Mouse (Mus musculus): ENCODE results near the gene Card9.
"Not testable (repeated sequence)": the region's sequence is repeated elsewhere in the genome, so short reads cannot be mapped to it uniquely, and the experiment has no call there.

Gene Card9

GRCm38 (mm10) chr2:26360772-26361171, at the start of gene Card9:
TSS of gene Card9 (minus strand) at chr2:26360918.
- no peak for DNase-seq (ENCODE audit: low read depth, low spot score)

GRCm38 (mm10) chr2:26410091-26410490, 49.4 kb upstream of the Card9 start:
- no peak for DNase-seq (ENCODE audit: low read depth, low spot score)

DNA sequence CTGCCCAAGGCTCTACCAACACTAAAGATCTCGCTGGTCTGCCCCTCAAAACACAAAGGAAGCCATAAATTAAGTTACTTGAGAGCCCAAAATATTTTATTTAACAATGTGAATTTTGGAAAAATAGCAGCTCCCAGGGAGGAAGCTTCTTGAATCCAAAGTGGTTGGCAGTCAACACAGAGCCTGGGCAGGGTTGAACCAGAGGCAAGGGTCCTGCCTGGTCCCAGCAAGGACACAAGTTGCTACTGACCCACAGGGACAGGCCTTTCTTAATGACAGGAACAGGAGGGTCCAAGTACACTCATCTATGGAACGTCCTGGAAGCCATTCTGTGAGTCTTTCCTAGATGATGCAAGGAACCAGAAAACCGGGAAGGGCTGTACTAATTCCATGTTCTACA, 48.6 kb upstream of the Card9 start:
- DNase-seq (ENCODE audit: low read depth, low spot score), result no peak

- DNase-seq (ENCODE audit: low read depth, low spot score), result peak; percentile 96
These were observed 48.0 kb upstream of the Card9 start, which contains the start of gene Inpp5e for GRCm38 (mm10) chr2:26408515-26409356. TSS of gene Inpp5e (minus strand) at chr2:26409203.

DNA sequence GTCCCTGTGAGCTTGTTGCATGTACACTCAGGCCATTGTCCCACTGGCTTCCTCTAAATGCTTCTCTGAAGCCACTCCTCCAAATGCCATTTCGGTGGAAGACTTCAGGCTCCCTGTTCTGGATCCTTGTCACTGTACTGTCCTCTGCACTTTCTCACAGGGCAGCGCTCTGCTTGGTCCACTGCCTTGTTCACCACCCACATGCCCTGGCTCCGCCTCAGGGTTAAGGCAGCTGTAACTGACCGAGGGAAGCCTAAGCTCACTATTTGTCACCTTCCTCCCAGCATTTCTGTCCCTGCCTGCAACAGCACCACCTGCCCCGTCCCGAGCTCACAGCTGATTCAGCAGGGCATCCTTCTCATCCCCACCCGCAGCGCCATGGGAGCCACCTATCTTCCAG, 42.6 kb upstream of the Card9 start:
- no peak for DNase-seq (ENCODE audit: low read depth, low spot score)

- no peak for DNase-seq (ENCODE audit: low read depth, low spot score)
These were observed 41.5 kb upstream of the Card9 start for GRCm38 (mm10) chr2:26402265-26402664.

DNA sequence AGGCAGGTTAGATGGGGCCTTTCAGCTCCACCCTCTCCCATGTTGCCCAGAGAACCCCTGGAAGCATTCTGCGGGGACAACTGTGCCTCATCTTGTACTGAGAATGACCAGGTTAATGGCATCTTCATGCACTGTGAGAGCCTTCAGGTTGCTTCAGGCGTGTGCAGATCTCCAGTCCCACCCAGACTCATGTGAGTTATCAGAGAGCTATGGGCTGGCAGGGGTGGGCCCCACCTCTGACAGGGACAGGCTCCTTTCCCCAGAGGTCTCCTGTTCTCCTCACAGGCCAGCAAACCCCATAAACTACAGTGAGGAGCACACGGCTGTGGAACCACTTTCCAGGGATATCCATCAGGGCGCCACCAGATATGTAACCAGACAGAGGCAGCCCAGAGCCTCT, 40.3 kb upstream of the Card9 start:
- no peak for DNase-seq (ENCODE audit: low read depth, low spot score)

GRCm38 (mm10) chr2:26400296-26400695, 39.6 kb upstream of the Card9 start:
- no peak for DNase-seq (ENCODE audit: low read depth, low spot score)

- no peak for DNase-seq (ENCODE audit: low read depth, low spot score)
These were observed 38.9 kb upstream of the Card9 start for GRCm38 (mm10) chr2:26399647-26400046.

DNA sequence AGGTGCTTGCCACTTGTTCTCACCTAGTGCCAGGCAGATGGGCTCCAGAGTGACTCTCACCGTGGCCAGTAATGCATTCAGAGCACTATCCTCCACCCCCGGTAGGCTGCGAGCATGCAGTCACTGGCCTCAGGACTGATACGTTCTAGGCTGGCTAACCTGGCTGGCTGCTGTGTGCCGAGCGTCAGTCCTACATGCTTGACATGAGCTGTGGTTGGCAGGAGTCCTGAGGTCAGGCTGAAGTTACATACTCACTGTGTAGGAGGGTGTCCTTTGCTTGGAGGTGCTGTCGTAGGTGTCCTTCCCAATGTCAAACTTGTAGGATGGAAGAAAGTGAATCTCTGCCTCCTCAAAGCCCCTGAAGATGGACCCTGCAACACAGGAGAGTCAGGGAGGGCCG, 38.3 kb upstream of the Card9 start:
- no peak for DNase-seq (ENCODE audit: low read depth, low spot score)

- no peak for DNase-seq (ENCODE audit: low read depth, low spot score)
These were observed 30.9 kb upstream of the Card9 start for GRCm38 (mm10) chr2:26391617-26392016.

- no peak for DNase-seq (ENCODE audit: low read depth, low spot score)
These were observed 30.2 kb upstream of the Card9 start for GRCm38 (mm10) chr2:26390954-26391353.

- DNase-seq (ENCODE audit: low read depth, low spot score), result peak; percentile 86
These were observed 28.5 kb upstream of the Card9 start, which contains the start of the genes Entr1 and Pmpca for GRCm38 (mm10) chr2:26389154-26389690. TSS of gene Entr1 (minus strand) at chr2:26389316. TSS of gene Pmpca (plus strand) at chr2:26389339.

GRCm38 (mm10) chr2:26388682-26389153, 28.0 kb upstream of the Card9 start:
- no peak for DNase-seq (ENCODE audit: low read depth, low spot score)

- no peak for DNase-seq (ENCODE audit: low read depth, low spot score)
These were observed 27.0 kb upstream of the Card9 start for GRCm38 (mm10) chr2:26387713-26388112.

DNA sequence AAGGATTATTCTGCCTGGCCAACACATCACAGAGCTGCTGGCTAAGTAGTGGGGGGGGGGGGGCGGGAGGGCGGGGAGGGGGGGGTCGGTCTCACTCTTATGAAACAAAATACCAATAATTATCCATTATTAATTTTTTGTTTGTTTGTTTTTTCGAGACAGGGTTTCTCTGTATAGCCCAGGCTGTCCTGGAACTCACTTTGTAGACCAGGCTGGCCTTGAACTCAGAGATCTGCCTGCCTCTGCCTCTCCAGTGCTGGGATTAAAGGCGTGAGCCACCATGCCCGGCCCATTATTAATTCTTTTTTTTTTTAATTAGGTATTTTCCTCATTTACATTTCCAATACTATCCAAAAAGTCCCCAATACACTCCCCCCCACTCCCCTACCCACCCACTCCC, 20.2 kb upstream of the Card9 start:
- not testable (repeated sequence) for DNase-seq (ENCODE audit: low read depth, low spot score)

GRCm38 (mm10) chr2:26380131-26380771, 19.5 kb upstream of the Card9 start, which contains the start of gene Snapc4:
TSS of gene Snapc4 (minus strand) at chr2:26380653.
- peak; percentile 85 for DNase-seq (ENCODE audit: low read depth, low spot score)

DNA sequence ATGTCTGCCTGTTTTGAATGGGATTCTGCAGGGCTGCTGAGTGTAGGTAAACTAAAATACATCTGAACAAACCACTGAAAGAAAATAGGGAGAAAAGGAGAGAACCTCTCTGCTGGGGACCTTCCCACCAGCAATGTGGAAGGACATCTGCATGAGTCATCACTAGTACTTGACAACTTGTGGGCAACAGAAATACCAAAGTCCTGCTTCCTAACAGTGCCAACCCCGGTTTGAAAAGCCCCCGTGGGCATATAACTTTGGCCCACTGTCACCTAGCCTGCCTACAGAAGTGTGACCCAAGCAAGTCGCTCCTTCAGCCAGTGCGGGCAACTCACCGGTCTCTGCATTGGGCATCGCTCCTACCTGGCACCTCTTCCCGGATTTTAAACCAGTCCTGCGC, 11.7 kb upstream of the Card9 start:
- DNase-seq (ENCODE audit: low read depth, low spot score), result no peak

- no peak for DNase-seq (ENCODE audit: low read depth, low spot score)
These were observed 7.9 kb upstream of the Card9 start for GRCm38 (mm10) chr2:26368572-26368971.

GRCm38 (mm10) chr2:26367911-26368310, 7.2 kb upstream of the Card9 start:
- no peak for DNase-seq (ENCODE audit: low read depth, low spot score)

GRCm38 (mm10) chr2:26364738-26365465, 4.2 kb upstream of the Card9 start:
- no peak for DNase-seq (ENCODE audit: low read depth, low spot score)

GRCm38 (mm10) chr2:26363481-26363880, 2.8 kb upstream of the Card9 start:
- DNase-seq (ENCODE audit: low read depth, low spot score), result no peak
